Mouse (Mus musculus): Measurements from ENCODE around the gene Lefty1.
"Not testable (repeated sequence)": the region's sequence is repeated elsewhere in the genome, so short reads cannot be mapped to it uniquely, and the experiment has no call there.

- not testable (repeated sequence) for TF ChIP-seq CTCF (IDR thresholded peaks at IDR 0.05; ENCODE audit: low read depth, low read length); POLR2A (IDR thresholded peaks at IDR 0.05; ENCODE audit: extremely low read depth, insufficient read depth, low read length)
Observed at GRCm38 (mm10) chr1:180937631-180938030, 2.8 kb downstream of the Lefty1 start.
